8 mouse cellular contexts compared by ENCODE assay signal in genomic region chr12:78205915-78206570, GRCm38 (mm10). TPM values are rescaled to one million over a fixed set of nuclear protein-coding genes. Genes with fewer than 3 reads are reported as not detected.
DNase-seq lines count a peak whose midpoint lies in the region; ATAC-seq and TF ChIP-seq lines count a peak whose summit lies in the region.

No protein-coding gene starts in this region.

- H3K36me3 ChIP-seq in E14TG2a.4 (ENCODE audit: insufficient read depth, low read length), result no peaks in the 10 kb centered on the region
- no peaks in the 10 kb centered on the region for H3K36me3 ChIP-seq in embryonic facial prominence, embryonic 15.5 days
- no peaks in the 10 kb centered on the region for H3K36me3 ChIP-seq in neural tube, embryonic 14.5 days (ENCODE audit: control insufficient read depth, insufficient read depth, low read length)

- H3K27me3 ChIP-seq in E14TG2a.4 (ENCODE audit: insufficient read depth, low read length), result no peaks in the 10 kb centered on the region; the same call in 1 of the 2 replicates
- no peaks in the 10 kb centered on the region; the same call in 1 of the 2 replicates for H3K27me3 ChIP-seq in embryonic facial prominence, embryonic 15.5 days
- H3K27me3 ChIP-seq in neural tube, embryonic 14.5 days (ENCODE audit: control insufficient read depth, insufficient read depth, low read length), result no peaks in the 10 kb centered on the region

- H3K4me3 ChIP-seq in E14TG2a.4 (replicated peaks; ENCODE audit: low read length), result no peak overlapping the region
- H3K4me3 ChIP-seq in embryonic facial prominence, embryonic 15.5 days (replicated peaks), result peak overlapping the region; percentile 7; the same call in 1 of the 2 replicates
- H3K4me3 ChIP-seq in lung, adult 2 months (replicated peaks; ENCODE audit: extremely low read depth, low read depth, low read length), result peak overlapping the region; percentile 45
- no peak overlapping the region for H3K4me3 ChIP-seq in neural tube, embryonic 14.5 days (ENCODE audit: low read depth, low read length)

- ATAC-seq in embryonic facial prominence, embryonic 15.5 days (ENCODE audit: insufficient number of reproducible peaks, low FRiP score, low TSS enrichment, low read depth), result no peak; the same call in 1 of the 2 replicates
- peak; percentile 63; the same call in 1 of the 2 replicates for ATAC-seq in neural tube, embryonic 14.5 days (ENCODE audit: low read depth)

- peak; percentile 88 for TF ChIP-seq CTCF in E14TG2a.4 (conservative IDR thresholded peaks at IDR 0.05; ENCODE audit: low read length)
- 0 out of 2 replicates have a peak, but pooled peaks have one; percentile 4 for TF ChIP-seq CTCF in lung, adult 2 months (IDR thresholded peaks at IDR 0.05; ENCODE audit: insufficient read depth, low read length)

- H3K9me3 ChIP-seq in E14TG2a.4 (ENCODE audit: low read length), result no peaks in the 10 kb centered on the region
- H3K9me3 ChIP-seq in embryonic facial prominence, embryonic 15.5 days (replicated peaks), result no peaks in the 10 kb centered on the region
- H3K9me3 ChIP-seq in neural tube, embryonic 14.5 days (ENCODE audit: control insufficient read depth, low read length), result no peaks in the 10 kb centered on the region

- no peak for TF ChIP-seq POLR2A in lung, adult 2 months (IDR thresholded peaks at IDR 0.05; ENCODE audit: borderline replicate concordance, extremely low read depth, low read depth, low read length)

- H3K4me2 ChIP-seq in embryonic facial prominence, embryonic 15.5 days (replicated peaks), result peak overlapping the region; percentile 28; the same call in 1 of the 2 replicates
- no peak overlapping the region for H3K4me2 ChIP-seq in neural tube, embryonic 14.5 days (ENCODE audit: low read depth, low read length)

- DNase-seq in adrenal gland, postnatal 36 days, result peak; percentile 53 to 71
- peak; percentile 48 to 69 for DNase-seq in heart, postnatal 10 days
- DNase-seq in kidney, postnatal 14 days, result peak; percentile 58
- peak; percentile 27 for DNase-seq in lung, adult 2 months
- peak; percentile 52 for DNase-seq in thymus, postnatal 14 days

- no peak overlapping the region for H3K9ac ChIP-seq in embryonic facial prominence, embryonic 15.5 days
- H3K9ac ChIP-seq in neural tube, embryonic 14.5 days (replicated peaks; ENCODE audit: low read depth, low read length), result no peak overlapping the region

- 12% methylated on average over 5 of the region's 5 CpGs for WGBS in embryonic facial prominence, embryonic 15.5 days
- 3% methylated on average over 5 of the region's 5 CpGs for WGBS in lung, adult 2 months
- 4% methylated on average over 5 of the region's 5 CpGs for WGBS in neural tube, embryonic 14.5 days

- H3K27ac ChIP-seq in embryonic facial prominence, embryonic 15.5 days (replicated peaks), result no peak overlapping the region
- H3K27ac ChIP-seq in neural tube, embryonic 14.5 days (ENCODE audit: low read depth, low read length), result no peak overlapping the region

- no peaks in the 10 kb centered on the region for H3K4me1 ChIP-seq in E14TG2a.4 (replicated peaks; ENCODE audit: low read depth, low read length)
- H3K4me1 ChIP-seq in embryonic facial prominence, embryonic 15.5 days, result no peaks in the 10 kb centered on the region
- H3K4me1 ChIP-seq in lung, adult 2 months (ENCODE audit: control insufficient read depth, insufficient read depth, low read length), result peaks cover 6% of the 10 kb centered on the region
- no peaks in the 10 kb centered on the region for H3K4me1 ChIP-seq in neural tube, embryonic 14.5 days (ENCODE audit: control insufficient read depth, insufficient read depth, low read length)

- intact Hi-C loops in heart, postnatal 10 days (cut with DNase I), result loop anchor here (5.0 to 10.0 kb wide), 5 partner anchors 121 to 889 kb away; no protein-coding TSS in a partner anchor

RNA-seq across cellular contexts. Expression of gene Gm6657, which starts 12.0 kb away (rescaled TPM):
- not detected for total RNA-seq in adrenal gland, postnatal 36 days (2021)
- polyA plus RNA-seq in embryonic facial prominence, embryonic 15.5 days (2015; fragmentation: Nextera tagmentation; extraction: Ambion mirVana), result not detected in 2 replicates
- total RNA-seq in heart, postnatal 10 days (2021), result not detected
- polyA plus RNA-seq in lung, adult 2 months (2012; rRNA removed), result not detected in 2 replicates
- polyA plus RNA-seq in neural tube, embryonic 14.5 days (2014; fragmentation: Nextera tagmentation; extraction: Ambion mirVana), result not detected in 2 replicates

RNA-seq across cellular contexts. Expression of gene Gphn, which starts 20.1 kb away (rescaled TPM):
- total RNA-seq in adrenal gland, postnatal 36 days (2021), result 10 to 100 TPM; 24.1 to 38.3 TPM
- polyA plus RNA-seq in embryonic facial prominence, embryonic 15.5 days (2015; fragmentation: Nextera tagmentation; extraction: Ambion mirVana), result 14.6 and 16.5 TPM in 2 replicates
- 10 to 100 TPM; 23.5 to 24.4 TPM for total RNA-seq in heart, postnatal 10 days (2021)
- 9.8 and 12.7 TPM in 2 replicates for polyA plus RNA-seq in lung, adult 2 months (2012; rRNA removed)
- 67.4 and 86.2 TPM in 2 replicates for polyA plus RNA-seq in neural tube, embryonic 14.5 days (2014; fragmentation: Nextera tagmentation; extraction: Ambion mirVana)

Comparison
In these comparisons a context has a peak if more than half of its experiments do, and no peak if none do; other contexts are left out.
1. H3K4me3 ChIP-seq: peak in embryonic facial prominence, embryonic 15.5 days (single experiment) and lung, adult 2 months (single experiment); none in E14TG2a.4 (single experiment) and neural tube, embryonic 14.5 days (single experiment).
2. Peak in every context shown above with its lines, with median percentiles within 50 percentile points of each other: DNase-seq.